Mouse (Mus musculus): ENCODE results near the gene Hivep2. TPM values are rescaled to one million over a fixed set of nuclear protein-coding genes. Genes with fewer than 3 reads are reported as not detected.

The Hivep2 gene
- polyA plus RNA-seq, 1 experiment from 2014 or later: 0.32 TPM

- ATAC-seq (ENCODE audit: insufficient read depth): no peak
- peak overlapping the region; percentile 77 for H3K4me2 ChIP-seq
- no peak overlapping the region for H3K27ac ChIP-seq (replicated peaks)
- H3K9me3 ChIP-seq (replicated peaks): no peaks in the 10 kb centered on the region
- peaks cover 74% of the 10 kb centered on the region for H3K27me3 ChIP-seq
- peaks cover 4% of the 10 kb centered on the region; the same call in 1 of the 2 replicates for H3K4me1 ChIP-seq (replicated peaks)
- no peaks in the 10 kb centered on the region for H3K36me3 ChIP-seq (replicated peaks)
- peak overlapping the region; percentile 62 for H3K4me3 ChIP-seq (replicated peaks)
- no peak overlapping the region for H3K9ac ChIP-seq
- WGBS (ENCODE audit: insufficient replicate concordance): 11% methylated on average over 8 of the region's 8 CpGs
Measured at GRCm38 (mm10) chr10:13963908-13964500, 1.9 kb upstream of the Hivep2 start.

- H3K27me3 ChIP-seq: peaks cover 77% of the 10 kb centered on the region
- peak overlapping the region; percentile 18; the same call in 1 of the 2 replicates for H3K9ac ChIP-seq
- under 1% methylated on average over 65 of the region's 65 CpGs for WGBS (ENCODE audit: insufficient replicate concordance)
- peak overlapping the region; percentile 77 for H3K4me2 ChIP-seq
- peak overlapping the region; percentile 62 for H3K4me3 ChIP-seq (replicated peaks)
- H3K4me1 ChIP-seq (replicated peaks): peaks cover 4% of the 10 kb centered on the region; the same call in 1 of the 2 replicates
- H3K36me3 ChIP-seq (replicated peaks): no peaks in the 10 kb centered on the region
- ATAC-seq (ENCODE audit: insufficient read depth): peak; percentile 46
- H3K9me3 ChIP-seq (replicated peaks): no peaks in the 10 kb centered on the region
- peak overlapping the region; percentile 57 for H3K27ac ChIP-seq (replicated peaks)
Measured at GRCm38 (mm10) chr10:13964501-13965281, 1.2 kb upstream of the Hivep2 start.

- ATAC-seq (ENCODE audit: insufficient read depth): peak; percentile 43; the same call in 1 of the 2 replicates
- Histone ChIP-seq H3K27ac (replicated peaks) (peak overlapping the region; percentile 62; the same call in 1 of the 2 replicates), H3K9me3 (replicated peaks) (no peaks in the 10 kb centered on the region), H3K9ac (peak overlapping the region; percentile 30; the same call in 1 of the 2 replicates), H3K27me3 (peaks cover 84% of the 10 kb centered on the region), H3K4me2 (peak overlapping the region; percentile 77), H3K4me3 (replicated peaks) (peak overlapping the region; percentile 62), H3K36me3 (replicated peaks) (no peaks in the 10 kb centered on the region), H3K4me1 (replicated peaks) (peaks cover 4% of the 10 kb centered on the region; the same call in 1 of the 2 replicates)
- under 1% methylated on average over 50 of the region's 54 CpGs for WGBS (ENCODE audit: insufficient replicate concordance)
Measured at GRCm38 (mm10) chr10:13965316-13965973, 430 bp upstream of the Hivep2 start.

GRCm38 (mm10) chr10:13966830-13967450 is 1.1 kb downstream of the Hivep2 start:
- Histone ChIP-seq H3K4me1 (replicated peaks) (peaks cover 4% of the 10 kb centered on the region; the same call in 1 of the 2 replicates), H3K4me3 (replicated peaks) (peak overlapping the region; percentile 62), H3K9ac (peak overlapping the region; percentile 30; the same call in 1 of the 2 replicates), H3K36me3 (replicated peaks) (no peaks in the 10 kb centered on the region), H3K27me3 (peaks cover 80% of the 10 kb centered on the region), H3K4me2 (peak overlapping the region; percentile 77), H3K9me3 (replicated peaks) (no peaks in the 10 kb centered on the region), H3K27ac (replicated peaks) (peak overlapping the region; percentile 62)
- no peak for ATAC-seq (ENCODE audit: insufficient read depth)
- WGBS (ENCODE audit: insufficient replicate concordance): under 1% methylated on average over 60 of the region's 66 CpGs

GRCm38 (mm10) chr10:13967451-13968233 is 1.8 kb downstream of the Hivep2 start:
- Histone ChIP-seq H3K4me3 (replicated peaks) (peak overlapping the region; percentile 62), H3K4me1 (replicated peaks) (peaks cover 4% of the 10 kb centered on the region; the same call in 1 of the 2 replicates), H3K4me2 (peak overlapping the region; percentile 77), H3K36me3 (replicated peaks) (no peaks in the 10 kb centered on the region), H3K27me3 (peaks cover 73% of the 10 kb centered on the region), H3K27ac (replicated peaks) (0 out of 2 replicates have a peak overlapping the region, but pooled peaks have one; percentile 19), H3K9me3 (replicated peaks) (no peaks in the 10 kb centered on the region), H3K9ac (peak overlapping the region; percentile 30; the same call in 1 of the 2 replicates)
- 0 out of 2 replicates have a peak, but pooled peaks have one; percentile 10 for ATAC-seq (ENCODE audit: insufficient read depth)
- 1% methylated on average over 36 of the region's 36 CpGs for WGBS (ENCODE audit: insufficient replicate concordance)

GRCm38 (mm10) chr10:13968234-13968555 is 2.3 kb downstream of the Hivep2 start:
- peak overlapping the region; percentile 62 for H3K4me3 ChIP-seq (replicated peaks)
- peaks cover 68% of the 10 kb centered on the region for H3K27me3 ChIP-seq
- H3K27ac ChIP-seq (replicated peaks): no peak overlapping the region
- no peaks in the 10 kb centered on the region for H3K9me3 ChIP-seq (replicated peaks)
- H3K9ac ChIP-seq: no peak overlapping the region
- H3K36me3 ChIP-seq (replicated peaks): no peaks in the 10 kb centered on the region
- 10% methylated on average over 5 of the region's 5 CpGs for WGBS (ENCODE audit: insufficient replicate concordance)
- ATAC-seq (ENCODE audit: insufficient read depth): no peak
- peaks cover 4% of the 10 kb centered on the region; the same call in 1 of the 2 replicates for H3K4me1 ChIP-seq (replicated peaks)
- peak overlapping the region; percentile 77 for H3K4me2 ChIP-seq

GRCm38 (mm10) chr10:13968989-13969388 is 3.1 kb downstream of the Hivep2 start:
- Histone ChIP-seq H3K4me2 (no peak overlapping the region), H3K36me3 (replicated peaks) (no peaks in the 10 kb centered on the region), H3K4me3 (replicated peaks) (no peak overlapping the region), H3K4me1 (replicated peaks) (peaks cover 4% of the 10 kb centered on the region; the same call in 1 of the 2 replicates), H3K9me3 (replicated peaks) (no peaks in the 10 kb centered on the region), H3K9ac (no peak overlapping the region), H3K27ac (replicated peaks) (no peak overlapping the region), H3K27me3 (peaks cover 60% of the 10 kb centered on the region)
- 27% methylated on average over 8 of the region's 8 CpGs for WGBS (ENCODE audit: insufficient replicate concordance)
- no peak for ATAC-seq (ENCODE audit: insufficient read depth)

GRCm38 (mm10) chr10:13970321-13970720 is 4.4 kb downstream of the Hivep2 start:
- H3K4me2 ChIP-seq: no peak overlapping the region
- ATAC-seq (ENCODE audit: insufficient read depth): no peak
- H3K9ac ChIP-seq: no peak overlapping the region
- no peak overlapping the region for H3K27ac ChIP-seq (replicated peaks)
- no peaks in the 10 kb centered on the region for H3K36me3 ChIP-seq (replicated peaks)
- no peaks in the 10 kb centered on the region for H3K9me3 ChIP-seq (replicated peaks)
- no peak overlapping the region for H3K4me3 ChIP-seq (replicated peaks)
- 58% methylated on average over 3 of the region's 3 CpGs for WGBS (ENCODE audit: insufficient replicate concordance)
- H3K27me3 ChIP-seq: peaks cover 46% of the 10 kb centered on the region
- H3K4me1 ChIP-seq (replicated peaks): peaks cover 4% of the 10 kb centered on the region; the same call in 1 of the 2 replicates

GRCm38 (mm10) chr10:13971268-13971667 is 5.4 kb downstream of the Hivep2 start:
- WGBS (ENCODE audit: insufficient replicate concordance): 42% methylated on average over 5 of the region's 5 CpGs
- no peak overlapping the region for H3K4me2 ChIP-seq
- H3K9me3 ChIP-seq (replicated peaks): no peaks in the 10 kb centered on the region
- no peak for ATAC-seq (ENCODE audit: insufficient read depth)
- no peaks in the 10 kb centered on the region for H3K4me1 ChIP-seq (replicated peaks)
- H3K27ac ChIP-seq (replicated peaks): no peak overlapping the region
- no peak overlapping the region for H3K9ac ChIP-seq
- H3K36me3 ChIP-seq (replicated peaks): no peaks in the 10 kb centered on the region
- peaks cover 37% of the 10 kb centered on the region for H3K27me3 ChIP-seq
- H3K4me3 ChIP-seq (replicated peaks): no peak overlapping the region

- Histone ChIP-seq H3K27me3 (peaks cover 13% of the 10 kb centered on the region), H3K4me1 (replicated peaks) (no peaks in the 10 kb centered on the region), H3K36me3 (replicated peaks) (no peaks in the 10 kb centered on the region), H3K9me3 (replicated peaks) (no peaks in the 10 kb centered on the region), H3K9ac (no peak overlapping the region), H3K4me3 (replicated peaks) (no peak overlapping the region), H3K4me2 (no peak overlapping the region), H3K27ac (replicated peaks) (no peak overlapping the region)
- 77% methylated on average over 7 of the region's 7 CpGs for WGBS (ENCODE audit: insufficient replicate concordance)
- ATAC-seq (ENCODE audit: insufficient read depth): no peak
Measured at GRCm38 (mm10) chr10:13973563-13974179, 7.8 kb downstream of the Hivep2 start.

All from liver, embryonic 15.5 days (tissue).